Mouse (Mus musculus) adrenal gland, postnatal 4 days (tissue): Measurements from ENCODE around the gene Vmn2r66. TPM values are rescaled to one million over a fixed set of nuclear protein-coding genes. Genes with fewer than 3 reads are reported as not detected.

Experiments used
- DNase-seq, 2 experiments: peaks; one replicate each; pipeline ENCODE4 v3.0.0; 2021 to 2022; ENCODE audit warnings: low spot score in 2 of 2, mixed read lengths in 2 of 2
- long read RNA-seq, 2 experiments: library from polyadenylated mRNA; stranded (forward); transcript quantifications; one replicate each; pipeline ENCODE4 v2.0.0; 2021
- total RNA-seq, 2 experiments: library from RNA; stranded (reverse); gene quantifications; 2 replicates each; pipeline ENCODE4 v1.2.3; 2021

Vmn2r66 gene
- not detected for total RNA-seq
- long read RNA-seq, experiment 1, result 0 reads
- long read RNA-seq, experiment 2, result 0 reads

DNA sequence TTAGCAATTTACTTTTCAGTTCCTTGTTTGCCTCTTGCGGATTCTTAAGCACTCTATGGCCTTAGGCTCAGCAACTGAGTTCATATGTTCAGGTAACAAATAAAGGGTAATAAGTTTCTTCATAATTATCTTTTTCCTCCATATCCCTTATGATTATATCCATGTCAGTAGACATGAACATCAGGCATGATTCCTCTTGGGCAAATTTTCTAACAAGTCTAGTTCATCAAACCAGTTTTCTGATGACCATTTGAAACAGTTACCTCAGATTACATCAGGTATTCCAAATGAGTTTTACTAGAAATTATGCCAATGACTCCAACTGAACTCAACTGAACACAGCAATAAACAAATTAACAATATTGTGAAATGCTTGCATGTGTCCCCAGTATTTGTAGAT is at the start of gene Vmn2r66:
TSS of gene Vmn2r66 (minus strand) at position 101 of the 400 bp plus-strand sequence.
- DNase-seq, result no peak

DNA sequence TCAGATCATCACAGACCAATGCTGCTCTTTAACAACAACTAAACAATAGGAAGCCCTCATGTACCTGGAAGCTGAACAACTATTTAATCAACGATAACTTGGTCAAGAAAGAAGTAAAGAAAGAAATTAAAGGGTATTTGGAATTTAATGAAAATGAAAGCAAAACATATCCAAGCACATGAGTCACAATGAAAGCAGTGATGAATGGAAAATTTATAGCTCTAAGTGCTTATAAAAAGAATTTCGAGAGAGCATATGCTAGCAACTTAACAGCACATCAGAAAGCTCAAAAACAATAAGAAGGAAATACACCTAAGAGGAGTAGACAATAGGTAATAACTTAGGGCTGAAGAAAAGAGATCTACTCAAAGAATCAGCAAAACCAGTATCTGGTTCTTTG is 15.4 kb downstream of the Vmn2r66 start:
- no peak for DNase-seq

DNA sequence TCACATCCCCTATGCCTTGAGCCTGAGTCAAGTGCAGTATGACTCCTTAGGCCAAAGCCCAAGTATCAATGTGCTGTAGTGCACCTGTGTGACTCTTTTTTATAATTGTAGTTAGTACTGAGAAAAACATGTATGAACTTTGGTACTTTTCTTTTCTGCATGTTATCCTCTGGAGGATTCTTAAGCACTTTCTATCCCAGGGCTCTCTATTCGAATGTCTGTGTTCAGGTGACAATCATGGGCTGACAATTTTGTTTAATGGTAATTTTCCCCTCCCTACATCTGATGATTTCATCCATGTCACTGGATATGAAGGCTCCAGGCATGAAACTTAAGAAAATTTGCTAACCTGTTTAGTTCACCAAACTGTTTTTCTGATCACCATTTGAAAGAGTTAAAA is 48.1 kb downstream of the Vmn2r66 start, which contains the start of gene Vmn2r65:
TSS of gene Vmn2r65 (minus strand) at position 101 of the 400 bp plus-strand sequence.
- no peak for DNase-seq

Other genes starting within 250 kb of the Vmn2r66 start
- not detected for gene Olfr291, start 158.7 kb downstream of the Vmn2r66 start, total RNA-seq
- gene Vmn2r65, start 48.2 kb downstream of the Vmn2r66 start, total RNA-seq, result not detected
- gene Vmn2r67, start 143.7 kb upstream of the Vmn2r66 start, total RNA-seq, result not detected
- not detected for gene Vmn2r68, start 225.5 kb upstream of the Vmn2r66 start, total RNA-seq